Mouse (Mus musculus): Measurements from ENCODE around the gene Flt3.

Gene Flt3

DNA sequence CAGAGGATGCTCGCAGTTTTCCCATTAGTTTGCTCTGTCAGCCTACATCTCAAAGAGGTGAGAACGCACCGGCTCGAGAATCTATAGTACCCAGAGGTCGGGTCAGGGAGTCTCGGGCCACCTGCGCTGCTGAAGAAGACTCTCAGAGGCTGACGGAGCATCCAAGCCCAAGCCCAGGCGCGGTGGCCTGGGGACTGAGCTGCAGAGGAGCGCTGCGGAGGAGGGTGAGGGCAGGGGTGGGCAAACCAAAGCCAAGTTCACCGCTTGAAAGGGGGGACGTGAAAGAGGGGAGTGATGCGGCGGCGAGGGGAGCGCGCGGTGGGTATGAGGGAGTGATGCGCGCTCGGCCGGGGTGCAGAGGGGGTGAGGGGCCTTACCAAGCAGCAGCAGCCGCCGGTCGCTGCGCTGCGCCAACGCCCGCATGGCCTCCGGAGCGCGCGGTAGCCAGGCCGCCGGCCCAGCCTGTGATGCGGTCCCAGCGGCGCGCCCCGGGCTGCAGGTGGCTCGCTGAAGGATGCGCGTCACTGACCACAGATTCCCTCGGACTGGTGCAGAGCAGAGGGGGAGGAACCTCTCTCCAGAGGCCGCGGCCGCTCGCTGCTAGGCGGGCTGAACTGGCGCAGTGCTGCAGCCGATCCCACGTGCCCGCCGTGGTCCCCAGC is at the start of gene Flt3:
TSS of gene Flt3 (minus strand) at position 647 of the 662 bp plus-strand sequence.
- DNase-seq (ENCODE audit: low spot score in 2 of 2), result no peak

DNA sequence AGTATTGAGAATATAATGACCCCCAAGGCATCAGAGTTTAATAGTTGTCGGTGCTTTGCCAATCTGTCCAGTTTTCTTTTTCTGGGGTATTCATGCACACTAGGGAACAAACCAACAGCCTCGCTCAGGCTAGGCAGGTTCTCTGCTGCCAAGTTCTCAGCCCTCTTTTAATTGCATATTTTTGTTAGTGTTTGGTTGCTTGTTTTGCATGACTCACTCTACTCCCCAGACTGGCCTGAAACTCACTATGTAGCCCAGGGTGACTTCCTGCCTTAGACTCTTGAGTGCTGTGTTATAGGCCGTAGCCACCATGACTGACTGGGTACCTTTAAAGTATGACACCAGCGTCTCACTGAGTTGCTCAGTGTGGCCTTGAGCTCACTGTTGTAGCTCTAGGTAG is 48.6 kb upstream of the Flt3 start:
- no peak for DNase-seq (ENCODE audit: low spot score in 2 of 2)

DNA sequence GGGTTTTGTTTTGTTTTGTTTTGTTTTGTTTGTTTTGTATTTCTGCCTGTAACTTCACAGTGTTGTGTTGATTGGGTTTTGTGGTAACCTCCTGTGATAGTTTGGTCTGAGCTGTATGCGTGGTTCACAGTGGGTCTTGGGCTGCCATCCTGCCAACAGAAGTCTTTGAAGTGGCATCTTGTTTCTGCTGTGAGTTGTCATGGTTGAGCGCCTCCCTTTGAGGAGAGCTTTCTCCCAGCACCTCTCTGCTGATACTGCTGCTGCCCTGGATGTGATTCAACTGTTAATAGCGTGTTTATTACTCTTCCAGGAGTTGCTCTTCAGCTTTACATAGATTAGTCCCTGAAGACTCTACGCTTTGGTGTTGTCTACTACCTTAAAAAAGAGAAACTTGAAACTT is 48.2 kb upstream of the Flt3 start:
- DNase-seq (ENCODE audit: low spot score in 2 of 2), result no peak

DNA sequence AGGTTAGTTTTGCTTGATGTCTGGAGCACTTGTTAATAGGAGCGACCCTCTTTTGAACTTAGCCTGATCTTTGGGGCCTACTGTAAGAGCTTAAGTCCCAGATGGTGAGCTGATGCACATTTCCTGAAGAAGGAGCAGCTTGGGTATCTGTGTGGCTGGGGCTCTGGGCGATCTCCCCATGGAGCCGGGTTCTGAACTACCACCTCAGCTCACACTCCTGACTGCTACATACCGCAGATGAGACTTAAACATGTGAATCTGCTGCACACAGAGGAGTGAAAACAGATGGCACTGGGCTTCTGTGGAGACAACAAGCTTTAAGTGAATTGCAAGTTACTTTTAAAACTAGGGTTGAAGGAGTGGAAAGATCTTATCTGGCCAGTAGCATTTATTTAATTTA is 45.0 kb upstream of the Flt3 start:
- DNase-seq (ENCODE audit: low spot score in 2 of 2), result no peak

DNA sequence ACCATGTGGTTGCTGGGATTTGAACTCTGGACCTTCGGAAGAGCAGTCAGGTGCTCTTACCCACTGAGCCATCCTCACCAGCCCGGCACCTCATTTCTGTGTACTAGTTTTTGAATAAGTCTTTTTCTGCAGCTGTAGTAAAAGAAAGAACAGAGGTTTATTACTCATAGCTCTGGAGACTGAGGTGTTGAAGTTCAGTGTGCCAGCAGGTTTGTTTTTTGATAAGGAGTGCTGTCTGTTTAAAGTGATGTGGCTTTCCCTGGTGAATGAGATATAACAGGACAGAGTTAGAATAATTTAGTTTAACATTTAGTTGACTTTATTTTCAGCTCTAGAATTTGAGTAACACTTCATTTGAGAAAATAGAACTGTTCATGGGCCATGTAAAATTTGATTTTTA is 44.5 kb upstream of the Flt3 start:
- DNase-seq (ENCODE audit: low spot score in 2 of 2), result no peak

DNA sequence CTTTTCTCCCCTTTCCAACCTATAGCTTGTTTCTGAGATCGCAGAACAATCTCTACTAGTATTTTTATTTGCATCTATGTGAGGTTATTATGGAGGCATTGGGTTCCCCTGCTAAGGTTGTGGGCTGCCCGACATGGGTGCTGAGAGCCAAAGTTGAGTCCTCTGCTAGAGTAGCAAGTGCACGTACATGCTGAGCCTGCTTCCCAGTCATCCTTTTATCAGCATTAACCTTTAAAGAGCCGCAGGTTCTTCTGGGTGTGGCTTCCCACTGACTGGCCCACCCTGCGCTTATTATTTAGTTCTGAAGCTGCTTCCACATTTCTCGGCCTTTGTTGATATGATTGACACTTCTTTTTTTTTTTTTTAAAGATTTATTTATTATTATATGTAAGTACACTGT is 44.0 kb upstream of the Flt3 start:
- DNase-seq (ENCODE audit: low spot score in 2 of 2), result no peak

DNA sequence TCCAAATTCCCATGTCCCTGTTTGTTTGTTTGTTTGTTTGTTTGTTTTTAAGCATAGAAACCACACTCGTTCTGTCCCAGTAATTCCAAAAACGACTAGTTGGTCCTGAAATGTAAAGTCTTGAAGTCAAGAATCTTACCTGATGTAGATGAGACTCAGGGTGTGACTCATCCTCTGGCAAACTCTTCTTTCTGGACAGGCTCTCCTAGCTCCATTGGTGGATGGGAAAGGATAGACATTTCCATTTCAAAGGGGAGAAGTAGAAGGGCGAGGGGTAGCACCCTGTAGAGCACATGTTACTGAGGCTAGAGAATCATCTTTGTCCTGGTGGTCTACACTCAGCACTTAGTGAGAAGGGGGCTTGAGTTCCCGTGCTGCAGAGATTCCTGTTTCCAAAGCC is 42.5 kb upstream of the Flt3 start:
- no peak for DNase-seq (ENCODE audit: low spot score in 2 of 2)

DNA sequence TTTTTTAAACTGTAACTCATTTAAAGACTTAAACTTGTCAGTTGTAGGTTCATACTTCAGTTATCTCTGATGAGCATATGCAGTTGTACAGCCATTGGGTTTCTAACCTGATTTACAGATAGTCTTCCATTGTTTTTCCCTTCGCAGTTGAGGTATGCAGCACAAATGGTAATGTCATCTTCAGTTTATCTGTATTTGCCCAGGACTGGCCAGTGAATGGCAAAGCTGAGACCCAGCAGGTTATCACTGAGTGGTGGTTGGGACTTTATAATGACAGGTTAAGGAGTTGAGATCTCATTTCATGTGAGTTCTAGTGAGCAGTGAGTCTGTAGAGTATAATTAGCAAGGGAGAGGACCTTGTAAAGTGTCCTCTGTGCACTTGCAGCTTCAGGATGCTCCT is 41.7 kb upstream of the Flt3 start:
- DNase-seq (ENCODE audit: low spot score in 2 of 2), result no peak

DNA sequence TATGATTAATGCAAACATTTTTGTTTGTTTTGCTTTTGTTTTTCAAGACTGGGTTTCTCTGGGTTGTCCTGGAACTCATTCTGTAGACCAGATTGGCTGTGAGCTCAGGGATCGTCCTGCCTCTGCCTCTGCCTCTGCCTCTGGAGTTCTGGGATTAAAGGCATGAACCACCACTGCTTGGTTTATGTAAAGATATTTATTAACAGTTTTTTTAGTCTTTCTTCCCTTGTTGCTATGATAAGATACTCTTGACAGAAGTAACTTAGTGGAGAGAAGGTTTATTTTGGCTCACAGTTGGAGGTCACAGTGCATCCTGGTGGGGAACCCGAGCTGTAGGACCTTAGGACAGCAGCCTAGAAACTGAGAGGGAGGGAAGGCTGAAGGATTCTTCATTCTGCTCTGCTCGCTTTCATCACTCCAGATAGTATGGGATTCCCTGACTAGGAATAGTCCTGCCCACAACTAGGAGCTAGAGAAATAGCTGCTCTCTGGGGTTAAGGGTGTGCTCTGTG is 40.8 kb upstream of the Flt3 start:
- no peak for DNase-seq (ENCODE audit: low spot score in 2 of 2)

DNA sequence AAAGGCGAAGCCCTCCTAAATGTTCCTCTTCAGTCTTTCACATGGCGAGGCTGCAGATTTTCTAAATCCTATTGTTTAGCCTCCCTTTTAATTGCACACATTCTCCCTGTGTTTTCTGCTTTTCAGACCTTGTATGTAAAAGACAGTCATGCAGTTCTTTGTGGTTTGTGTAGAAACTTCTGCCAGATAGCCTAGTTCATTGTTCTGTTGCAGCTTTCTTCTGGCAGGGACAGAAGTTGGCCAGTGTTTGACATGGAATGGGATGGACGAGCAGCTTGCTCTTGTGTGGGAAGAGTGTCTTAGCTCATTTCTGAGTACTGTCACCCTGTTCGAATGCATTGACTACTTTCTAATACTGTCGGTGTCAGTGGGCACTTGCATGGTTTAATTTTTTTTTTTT is 36.2 kb upstream of the Flt3 start:
- DNase-seq (ENCODE audit: low spot score in 2 of 2), result no peak

DNA sequence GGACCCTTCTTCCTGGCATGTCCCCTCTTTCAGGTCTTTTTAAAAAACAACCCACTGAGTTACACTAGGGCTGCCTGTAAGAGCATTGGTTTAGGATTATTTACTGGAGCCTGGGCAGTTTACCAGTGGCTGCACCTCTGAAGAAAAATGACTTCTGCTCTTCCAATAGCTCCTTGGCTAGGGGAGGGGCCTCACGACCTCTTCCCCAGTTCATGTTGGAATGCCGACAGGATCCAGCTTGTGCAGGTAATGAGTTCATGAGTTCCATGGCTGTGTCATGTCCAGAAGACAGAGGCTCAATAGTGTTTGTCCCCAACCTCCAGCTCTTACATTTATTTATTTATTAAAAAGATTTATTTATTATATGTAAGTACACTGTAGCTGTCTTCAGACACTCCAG is 35.5 kb upstream of the Flt3 start:
- DNase-seq (ENCODE audit: low spot score in 2 of 2), result no peak

DNA sequence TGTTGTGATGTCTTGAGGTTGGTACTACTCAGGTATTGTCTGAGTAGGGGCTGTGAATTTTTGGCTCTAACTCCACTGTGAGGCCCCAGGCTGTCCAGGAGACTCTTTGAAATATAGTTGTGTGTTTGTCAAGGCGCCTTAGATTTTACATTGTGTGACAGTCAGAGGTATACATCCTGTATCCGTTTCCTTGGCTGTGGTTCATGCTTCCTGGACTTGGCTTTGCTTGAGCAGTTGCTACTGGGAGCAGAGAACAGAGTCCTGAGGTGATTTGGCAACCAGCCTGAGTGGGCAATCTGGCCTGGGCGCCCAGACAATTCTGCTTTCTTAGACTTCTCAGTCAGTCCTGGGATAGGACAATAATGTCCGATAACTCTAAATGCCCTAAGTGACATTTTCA is 34.9 kb upstream of the Flt3 start:
- no peak for DNase-seq (ENCODE audit: low spot score in 2 of 2)

DNA sequence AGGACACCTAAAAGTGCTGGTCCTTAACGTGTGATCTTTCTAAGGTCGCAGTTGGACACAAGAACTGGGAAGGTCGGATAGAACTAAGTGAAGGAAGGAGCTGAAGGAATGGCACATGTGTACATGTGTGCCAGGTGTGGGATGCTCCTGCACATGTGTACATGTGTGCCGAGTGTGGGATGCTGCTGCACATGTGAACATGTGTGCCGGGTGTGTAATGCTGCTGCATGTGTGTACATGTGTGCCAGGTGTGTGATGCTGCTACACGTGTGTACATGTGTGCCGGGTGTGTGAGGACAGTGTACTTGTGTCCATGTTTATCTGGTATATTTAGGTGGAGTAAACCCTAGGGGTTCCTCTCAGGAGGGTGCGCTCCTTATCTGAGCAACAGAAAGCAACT is 32.6 kb upstream of the Flt3 start:
- no peak for DNase-seq (ENCODE audit: low spot score in 2 of 2)

DNA sequence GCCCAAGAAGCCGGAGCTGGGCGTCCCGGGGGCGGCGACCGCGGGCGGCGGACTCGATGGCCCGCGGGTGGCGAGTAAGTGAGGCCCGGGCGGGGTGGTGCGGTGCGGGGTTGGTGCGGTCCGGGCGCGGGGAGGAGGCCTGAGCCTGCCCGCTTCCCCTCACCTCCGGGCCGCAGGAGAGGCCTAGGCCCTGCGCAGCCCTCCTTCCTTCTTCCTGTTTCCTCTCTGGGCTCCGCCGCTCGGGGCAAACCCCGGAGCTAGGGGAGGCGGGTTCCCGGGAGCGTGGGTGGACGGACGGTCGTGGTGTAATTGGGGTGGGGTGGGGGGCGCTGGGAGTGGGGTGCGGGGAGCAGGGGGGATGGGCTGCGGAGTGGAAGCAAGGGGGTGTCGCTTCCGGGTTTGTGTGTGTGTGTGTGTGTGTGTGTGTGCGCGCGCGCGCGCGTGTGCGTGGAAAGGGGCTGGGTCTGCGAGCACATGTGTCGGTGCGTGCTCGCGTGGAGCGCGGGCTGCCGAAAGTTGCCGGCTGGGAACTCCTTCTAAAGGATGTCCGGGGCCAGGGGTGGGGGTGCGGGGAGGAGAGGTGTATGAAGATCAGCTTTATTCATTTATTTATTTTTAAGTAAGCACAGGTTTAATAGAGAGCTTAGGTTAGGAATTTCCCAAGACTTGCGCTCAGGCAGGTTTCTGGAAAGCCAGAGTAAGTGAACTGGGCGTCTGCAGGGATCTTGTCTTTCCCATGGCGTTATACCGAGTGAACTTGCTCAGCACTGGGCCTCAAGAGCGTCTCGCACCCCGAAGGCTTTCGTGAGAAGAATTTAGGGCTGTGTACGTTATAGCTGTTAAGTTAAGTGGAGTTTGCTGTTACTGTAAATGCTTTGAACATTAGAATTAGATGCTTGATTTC is 30.9 kb upstream of the Flt3 start:
- peak; percentile 76 to 81 for DNase-seq (ENCODE audit: low spot score in 2 of 2)

DNA sequence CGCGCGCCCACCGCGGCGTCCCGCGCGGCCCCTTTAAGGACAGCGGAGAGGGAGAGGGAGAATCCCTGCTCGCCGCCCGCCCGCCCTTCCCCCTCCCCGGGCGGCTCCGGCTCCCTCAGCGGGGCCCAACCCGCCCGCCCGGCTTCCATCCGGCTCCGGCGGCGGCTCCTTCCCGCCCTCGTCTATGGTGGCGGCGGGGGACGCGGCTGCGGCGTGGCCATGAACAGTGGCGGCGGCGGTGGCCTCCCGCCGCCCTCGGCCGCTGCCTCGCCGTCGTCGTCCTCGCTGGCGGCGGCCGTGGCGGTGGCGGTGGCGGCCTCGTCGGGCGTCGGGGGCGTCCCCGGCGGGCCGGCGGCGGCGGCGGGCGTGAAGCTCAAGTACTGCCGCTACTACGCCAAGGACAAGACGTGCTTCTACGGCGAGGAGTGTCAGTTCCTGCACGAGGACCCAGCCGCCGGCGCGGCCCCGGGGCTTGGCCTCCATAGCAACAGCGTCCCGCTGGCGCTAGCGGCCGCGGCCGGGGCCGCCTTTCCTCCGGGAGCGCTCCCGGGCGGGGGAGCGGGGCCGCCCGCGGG is 30.2 kb upstream of the Flt3 start:
- DNase-seq (ENCODE audit: low spot score in 2 of 2), result peak; percentile 45 to 54

DNA sequence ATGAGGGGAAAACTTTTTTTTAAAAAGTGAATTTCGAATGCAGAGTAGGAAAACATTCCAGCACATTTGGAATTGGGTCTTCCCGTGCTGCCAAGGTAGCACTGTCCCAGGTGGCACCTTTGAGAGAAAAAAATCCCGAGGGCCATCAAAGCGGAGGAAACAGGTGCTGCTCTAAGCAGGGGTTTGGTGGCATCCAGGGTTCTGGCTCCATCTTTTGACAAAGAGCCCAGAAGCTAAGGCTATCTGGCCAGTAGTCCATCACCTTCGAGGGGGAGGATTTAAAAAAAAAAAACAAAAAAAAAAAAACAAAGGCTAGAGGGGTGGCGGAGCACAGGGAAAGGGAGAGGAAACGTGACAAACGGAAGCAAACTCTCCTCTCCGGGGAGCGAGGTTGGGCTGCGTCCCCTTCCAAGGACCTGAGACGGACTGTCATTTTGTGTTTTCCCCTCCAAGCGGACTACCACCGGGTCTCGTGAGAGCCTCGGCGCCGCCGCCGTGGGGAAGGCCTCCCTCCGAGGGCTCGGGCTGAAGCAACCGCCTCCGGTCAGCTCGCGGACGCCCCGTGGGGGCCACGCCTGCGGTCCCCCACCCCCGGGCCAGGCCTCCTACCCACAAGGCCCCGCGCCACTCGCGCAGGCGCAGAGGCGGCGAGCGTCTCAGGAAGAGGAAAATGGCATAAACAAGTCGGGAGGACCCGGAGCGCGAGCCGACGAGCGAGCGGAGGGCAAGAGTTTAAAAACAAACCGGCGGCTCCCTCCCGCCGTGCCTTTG is 29.4 kb upstream of the Flt3 start, which contains the start of gene Pan3:
TSS of gene Pan3 (plus strand) at position 627 of the 771 bp plus-strand sequence.
- DNase-seq (ENCODE audit: low spot score in 2 of 2), result peak; percentile 91 to 93

DNA sequence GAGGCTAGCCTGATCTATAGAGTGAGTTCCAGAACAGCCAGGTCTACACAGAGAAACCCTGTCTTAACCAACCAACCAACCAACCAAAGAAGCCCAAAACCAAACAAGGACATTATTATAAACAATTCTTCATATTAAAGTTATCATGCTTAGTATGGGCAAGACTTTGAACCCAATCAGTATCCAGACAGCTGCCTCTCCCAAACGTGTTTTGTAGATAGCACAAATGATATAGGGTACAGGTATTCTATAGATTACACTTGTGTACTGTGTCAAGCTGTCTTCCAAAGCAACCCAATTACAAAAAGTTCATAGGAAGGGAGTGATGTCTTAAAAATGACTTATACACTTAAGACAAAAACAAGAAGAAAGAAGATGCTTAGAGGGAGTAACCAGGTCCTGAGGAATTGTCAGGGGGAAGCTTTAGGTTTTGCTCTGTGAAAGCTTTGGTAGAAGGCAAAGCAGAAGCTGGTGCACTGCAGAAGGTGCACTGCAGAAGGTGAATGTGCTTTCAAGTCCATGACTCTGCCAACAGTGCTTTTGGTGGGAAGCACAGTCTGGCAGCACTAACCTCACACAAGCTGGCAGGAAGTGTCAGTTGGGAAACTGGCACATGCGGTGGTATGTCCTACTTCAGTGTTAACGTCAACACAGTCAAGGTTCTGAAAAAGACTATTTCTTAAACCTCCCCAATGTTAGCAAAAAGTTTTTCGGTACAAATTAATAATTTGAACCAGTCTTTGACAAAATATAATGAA is 25.9 kb upstream of the Flt3 start:
- DNase-seq (ENCODE audit: low spot score in 2 of 2), result peak; percentile 68 to 72

DNA sequence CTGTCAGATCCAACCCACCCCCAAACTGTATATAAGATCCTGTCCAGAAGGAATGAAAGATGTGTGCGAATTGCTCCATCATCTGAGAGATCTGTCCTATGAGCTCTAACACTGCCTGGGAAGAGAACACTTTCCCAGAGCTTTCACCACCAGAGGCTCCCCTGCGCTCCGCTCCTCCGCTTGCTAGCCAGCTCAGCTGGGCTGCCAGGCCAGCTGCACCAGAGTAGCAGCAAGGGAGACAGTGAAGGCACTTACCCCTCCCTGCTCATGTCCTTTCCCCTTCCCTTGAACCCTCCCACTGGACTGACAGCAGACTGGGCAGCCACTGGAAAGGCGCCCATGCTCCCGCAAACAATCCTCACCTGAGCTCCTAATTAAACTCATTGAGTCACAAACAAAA is 23.3 kb upstream of the Flt3 start:
- no peak for DNase-seq (ENCODE audit: low spot score in 2 of 2)

DNA sequence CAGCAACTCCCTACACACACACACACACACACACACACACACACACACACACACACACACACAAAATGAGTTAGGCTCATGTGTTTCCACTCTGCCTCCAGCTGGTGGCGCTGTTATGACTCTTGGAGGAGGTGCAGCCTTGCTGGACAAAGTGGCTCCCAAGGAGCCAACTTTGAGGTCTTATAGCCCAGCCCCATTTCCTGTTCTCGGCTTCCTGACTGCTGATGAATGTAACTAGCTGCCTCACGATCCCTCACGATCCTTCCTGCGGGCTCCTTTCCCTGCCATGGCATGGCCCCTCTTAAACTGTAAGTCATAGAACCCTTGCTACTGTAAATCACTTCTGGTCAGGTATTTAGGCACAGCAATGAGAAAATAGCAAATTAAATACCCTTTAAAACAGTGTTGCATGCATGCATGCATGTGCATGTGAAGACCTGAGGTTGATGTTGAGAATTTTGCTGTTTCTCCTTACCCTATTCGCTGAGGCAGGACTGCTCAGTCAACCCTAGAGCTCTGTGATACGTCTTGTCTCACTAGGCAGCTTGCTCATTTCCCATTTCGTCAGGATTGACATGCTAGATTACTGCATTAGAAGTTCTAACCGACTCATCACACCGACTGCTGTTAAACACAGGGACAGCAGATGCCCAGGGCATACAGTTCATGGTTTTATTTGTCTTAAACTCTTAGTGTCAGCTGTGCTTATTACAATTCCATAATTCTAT is 18.3 kb upstream of the Flt3 start:
- DNase-seq (ENCODE audit: low spot score in 2 of 2), result peak; percentile 69 to 82

DNA sequence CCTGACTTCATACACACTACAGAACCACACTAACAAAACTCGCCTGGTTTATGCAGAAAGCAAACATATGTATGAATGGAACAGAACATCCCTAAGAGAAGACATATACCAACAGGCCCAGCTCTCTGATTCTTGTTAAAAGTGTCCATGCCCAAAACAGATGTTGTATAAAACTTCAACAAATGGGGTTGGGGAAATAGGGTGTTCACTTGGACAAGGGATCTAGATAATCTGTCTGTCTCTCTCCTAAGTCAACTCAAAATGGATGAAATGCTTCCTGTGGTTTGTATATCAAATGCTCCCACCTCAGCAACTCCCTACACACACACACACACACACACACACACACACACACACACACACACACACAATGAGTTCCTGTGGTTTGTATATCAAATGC is 17.7 kb upstream of the Flt3 start:
- no peak for DNase-seq (ENCODE audit: low spot score in 2 of 2)

Data from thymus, postnatal 10 days (tissue).